Mouse (Mus musculus): ENCODE measurements around the gene Lyrm4.

DNA sequence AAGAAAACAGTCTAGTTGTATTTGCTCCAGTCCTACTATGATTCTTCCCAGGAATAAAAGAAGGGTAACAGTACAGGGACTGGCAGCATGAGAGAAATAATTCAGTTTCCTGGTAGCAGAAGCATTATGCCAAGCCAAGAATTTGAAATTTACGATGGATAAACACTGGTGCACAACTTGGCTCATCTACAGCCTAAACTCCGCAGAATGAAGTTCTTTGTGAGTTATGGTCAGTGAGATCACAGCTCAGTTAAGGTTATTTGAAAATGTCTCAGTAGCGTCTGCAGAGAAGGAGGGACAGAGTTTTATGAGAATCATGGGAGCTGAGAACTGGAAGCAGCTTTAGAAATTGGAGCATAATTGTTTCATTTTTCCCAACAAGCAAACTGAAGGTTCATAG, 31.4 kb downstream of the Lyrm4 start:
- TF ChIP-seq HCFC1 (IDR thresholded peaks at IDR 0.05; ENCODE audit: low read depth, low read length) (no peak), POLR2A (IDR thresholded peaks at IDR 0.05; ENCODE audit: control insufficient read depth in 1 of 2, insufficient read depth in 1 of 2, low read depth in 1 of 2, low read length in 2 of 2, poor library complexity in 1 of 2) (no peak), NRF1 (IDR thresholded peaks at IDR 0.05; ENCODE audit: insufficient read depth, low read depth, low read length, poor library complexity, severe bottlenecking) (no peak), ZKSCAN1 (IDR thresholded peaks at IDR 0.05; ENCODE audit: low read depth, low read length) (no peak), CTCF (IDR thresholded peaks at IDR 0.05 in 2 of 3, conservative IDR thresholded peaks at IDR 0.05 in 1 of 3; ENCODE audit: control insufficient read depth in 1 of 3, insufficient read depth in 1 of 3, low read depth in 2 of 3, low read length in 3 of 3, poor library complexity in 1 of 3, severe bottlenecking in 1 of 3) (no peak), USF2 (IDR thresholded peaks at IDR 0.05; ENCODE audit: borderline replicate concordance in 1 of 2, insufficient read depth in 1 of 2, low read depth in 1 of 2, low read length in 2 of 2) (no peak), TCF12 (IDR thresholded peaks at IDR 0.05; ENCODE audit: low read depth, low read length) (no peak), MYB (IDR thresholded peaks at IDR 0.05; ENCODE audit: low read depth, low read length) (no peak), USF1 (IDR thresholded peaks at IDR 0.05; ENCODE audit: low read depth, low read length) (no peak), CHD1 (IDR thresholded peaks at IDR 0.05; ENCODE audit: low read depth, low read length) (no peak), POLR2AphosphoS5 (IDR thresholded peaks at IDR 0.05; ENCODE audit: borderline replicate concordance, low read depth, low read length) (no peak), UBTF (IDR thresholded peaks at IDR 0.05; ENCODE audit: borderline replicate concordance, insufficient read depth, low read depth, low read length) (no peak), MAZ (IDR thresholded peaks at IDR 0.05; ENCODE audit: low read depth, low read length) (no peak), MYC (IDR thresholded peaks at IDR 0.05; ENCODE audit: low read depth, low read length) (no peak)
